In genomic region chr17:85622493-85623157, GRCm38 (mm10) we compare ENCODE assay signal across 21 mouse cellular contexts. TPM values are rescaled to one million over a fixed set of nuclear protein-coding genes. Genes with fewer than 3 reads are reported as not detected.
A peak's percentile ranks its signal among the peaks of the same experiment; 100 is the strongest.
DNase-seq lines count a peak whose midpoint lies in the region; ATAC-seq and TF ChIP-seq lines count a peak whose summit lies in the region.
"Had no signal": no experiment of that assay in that cellular context is flagged by ENCODE, and none has a peak within 500 bp of the region (broad histone marks: within the 10 kb centered on the region; RNA-seq: fewer than 3 reads in every experiment).

No protein-coding gene starts in this region.

- TF ChIP-seq CTCF in lung, postnatal 0 days (IDR thresholded peaks at IDR 0.05) = no peak

- intact Hi-C loops in left cerebral cortex, postnatal 36 days (cut with DNase I) = no loop called here

- peaks cover 4% of the 10 kb centered on the region; the same call in 1 of the 2 replicates for H3K4me1 ChIP-seq in hindbrain, embryonic 11.5 days (replicated peaks; ENCODE audit: control insufficient read depth, insufficient read depth, low read length)
- peaks cover 14% of the 10 kb centered on the region for H3K4me1 ChIP-seq in hindbrain, embryonic 13.5 days (replicated peaks)
- peaks cover 47% of the 10 kb centered on the region for H3K4me1 ChIP-seq in embryonic facial prominence, embryonic 10.5 days
- no peaks in the 10 kb centered on the region; the same call in 1 of the 2 replicates for H3K4me1 ChIP-seq in forebrain, embryonic 14.5 days (ENCODE audit: control insufficient read depth, insufficient read depth, low read length)
- peaks cover 18% of the 10 kb centered on the region for H3K4me1 ChIP-seq in midbrain, embryonic 15.5 days
- H3K4me1 ChIP-seq in lung, postnatal 0 days (ENCODE audit: insufficient read depth, low read depth, low read length) = no peaks in the 10 kb centered on the region

- no peaks in the 10 kb centered on the region for H3K9me3 ChIP-seq in hindbrain, embryonic 11.5 days (ENCODE audit: control insufficient read depth, low read length)
- H3K9me3 ChIP-seq in hindbrain, embryonic 13.5 days = no peaks in the 10 kb centered on the region
- no peaks in the 10 kb centered on the region for H3K9me3 ChIP-seq in embryonic facial prominence, embryonic 10.5 days
- H3K9me3 ChIP-seq in forebrain, embryonic 14.5 days (replicated peaks; ENCODE audit: control insufficient read depth, low read length) = no peaks in the 10 kb centered on the region
- H3K9me3 ChIP-seq in midbrain, embryonic 15.5 days = no peaks in the 10 kb centered on the region
- H3K9me3 ChIP-seq in lung, postnatal 0 days (ENCODE audit: low read length) = no peaks in the 10 kb centered on the region
- H3K9me3 ChIP-seq: megakaryocyte, embryonic 14.5 days; neural tube, embryonic 13.5 days had no signal

- peak; percentile 62 for DNase-seq in hindbrain, embryonic 11.5 days (ENCODE audit: low spot score)
- peak; percentile 55 for DNase-seq in embryonic facial prominence, embryonic 10.5 days (ENCODE audit: low spot score)
- DNase-seq in forebrain, embryonic 14.5 days (ENCODE audit: low spot score) = no peak
- DNase-seq in kidney, adult 18-20 months = no peak
- DNase-seq in lung, postnatal 0 days (ENCODE audit: low spot score) = no peak
- DNase-seq in left cerebral cortex, postnatal 36 days (ENCODE audit: low spot score in 2 of 2) = no peak
- DNase-seq: adrenal gland, postnatal 36 days; cerebellum, postnatal 14 days; gastrocnemius, postnatal 25 days; kidney, adult 8-10 months; liver; lung, embryonic 14.5 days had no signal

- no peak overlapping the region for H3K4me3 ChIP-seq in hindbrain, embryonic 11.5 days (ENCODE audit: low read depth, low read length)
- H3K4me3 ChIP-seq in hindbrain, embryonic 13.5 days = no peak overlapping the region
- peak overlapping the region; percentile 61 for H3K4me3 ChIP-seq in embryonic facial prominence, embryonic 10.5 days
- peak overlapping the region; percentile 47 for H3K4me3 ChIP-seq in forebrain, embryonic 14.5 days (ENCODE audit: low read depth, low read length)
- peak overlapping the region; percentile 40 for H3K4me3 ChIP-seq in midbrain, embryonic 15.5 days
- H3K4me3 ChIP-seq in lung, postnatal 0 days (ENCODE audit: low read depth, low read length) = no peak overlapping the region
- H3K4me3 ChIP-seq: left cerebral cortex, adult 2 months; neural tube, embryonic 13.5 days had no signal

- H3K9ac ChIP-seq in hindbrain, embryonic 11.5 days (ENCODE audit: low read depth, low read length) = no peak overlapping the region
- H3K9ac ChIP-seq in hindbrain, embryonic 13.5 days = no peak overlapping the region
- H3K9ac ChIP-seq in forebrain, embryonic 14.5 days (ENCODE audit: low read length) = peak overlapping the region; percentile 75
- peak overlapping the region; percentile 31; the same call in 1 of the 2 replicates for H3K9ac ChIP-seq in midbrain, embryonic 15.5 days
- no peak overlapping the region for H3K9ac ChIP-seq in lung, postnatal 0 days (replicated peaks; ENCODE audit: low read depth)
- H3K9ac ChIP-seq: lung, embryonic 14.5 days; neural tube, embryonic 13.5 days had no signal

- WGBS in hindbrain, embryonic 11.5 days = 2% methylated on average over 12 of the region's 12 CpGs
- WGBS in hindbrain, embryonic 13.5 days = 2% methylated on average over 12 of the region's 12 CpGs
- WGBS in embryonic facial prominence, embryonic 10.5 days = 3% methylated on average over 12 of the region's 12 CpGs
- WGBS in forebrain, embryonic 14.5 days = 4% methylated on average over 12 of the region's 12 CpGs
- 5% methylated on average over 12 of the region's 12 CpGs for WGBS in midbrain, embryonic 15.5 days
- 9% methylated on average over 11 of the region's 12 CpGs for WGBS in lung, postnatal 0 days

- TF ChIP-seq EP300 in lung, postnatal 0 days (IDR thresholded peaks at IDR 0.05) = no peak

- no peak for ATAC-seq in hindbrain, embryonic 11.5 days (ENCODE audit: low FRiP score)
- no peak for ATAC-seq in hindbrain, embryonic 13.5 days (ENCODE audit: low FRiP score)
- ATAC-seq in forebrain, embryonic 14.5 days = no peak
- no peak for ATAC-seq in midbrain, embryonic 15.5 days (replicated peaks)
- ATAC-seq in lung, postnatal 0 days = no peak

- no peak overlapping the region for H3K27ac ChIP-seq in hindbrain, embryonic 11.5 days (ENCODE audit: low read depth, low read length)
- H3K27ac ChIP-seq in hindbrain, embryonic 13.5 days = no peak overlapping the region
- H3K27ac ChIP-seq in embryonic facial prominence, embryonic 10.5 days (replicated peaks) = peak overlapping the region; percentile 87
- peak overlapping the region; percentile 86 for H3K27ac ChIP-seq in forebrain, embryonic 14.5 days (ENCODE audit: low read depth, low read length)
- peak overlapping the region; percentile 78 for H3K27ac ChIP-seq in midbrain, embryonic 15.5 days
- no peak overlapping the region for H3K27ac ChIP-seq in lung, postnatal 0 days (ENCODE audit: low read length)
- H3K27ac ChIP-seq: left cerebral cortex, adult 2 months; neural tube, embryonic 13.5 days had no signal

- peaks cover 89% of the 10 kb centered on the region for H3K27me3 ChIP-seq in hindbrain, embryonic 11.5 days (ENCODE audit: control insufficient read depth, insufficient read depth, low read length)
- peaks cover 95% of the 10 kb centered on the region for H3K27me3 ChIP-seq in hindbrain, embryonic 13.5 days
- peaks cover 100% of the 10 kb centered on the region for H3K27me3 ChIP-seq in embryonic facial prominence, embryonic 10.5 days (replicated peaks; ENCODE audit: low read depth, poor library complexity, severe bottlenecking)
- H3K27me3 ChIP-seq in forebrain, embryonic 14.5 days (replicated peaks; ENCODE audit: control insufficient read depth, insufficient read depth, low read length) = peaks cover 62% of the 10 kb centered on the region
- H3K27me3 ChIP-seq in midbrain, embryonic 15.5 days (replicated peaks) = peaks cover 73% of the 10 kb centered on the region
- peaks cover 92% of the 10 kb centered on the region for H3K27me3 ChIP-seq in lung, postnatal 0 days (replicated peaks; ENCODE audit: insufficient read depth, low read length)

- no peaks in the 10 kb centered on the region for H3K36me3 ChIP-seq in hindbrain, embryonic 11.5 days (ENCODE audit: control insufficient read depth, insufficient read depth, low read length)
- H3K36me3 ChIP-seq in hindbrain, embryonic 13.5 days = no peaks in the 10 kb centered on the region
- H3K36me3 ChIP-seq in embryonic facial prominence, embryonic 10.5 days (replicated peaks) = no peaks in the 10 kb centered on the region; the same call in 1 of the 2 replicates
- H3K36me3 ChIP-seq in forebrain, embryonic 14.5 days (ENCODE audit: control insufficient read depth, insufficient read depth, low read length) = no peaks in the 10 kb centered on the region
- H3K36me3 ChIP-seq in midbrain, embryonic 15.5 days (replicated peaks) = no peaks in the 10 kb centered on the region
- no peaks in the 10 kb centered on the region for H3K36me3 ChIP-seq in lung, postnatal 0 days (ENCODE audit: insufficient read depth, low read length)
- H3K36me3 ChIP-seq: G1E; neural tube, embryonic 13.5 days had no signal

- no peak overlapping the region for H3K4me2 ChIP-seq in hindbrain, embryonic 11.5 days (replicated peaks; ENCODE audit: low read depth, low read length)
- H3K4me2 ChIP-seq in hindbrain, embryonic 13.5 days = no peak overlapping the region
- H3K4me2 ChIP-seq in forebrain, embryonic 14.5 days (ENCODE audit: low read length) = peak overlapping the region; percentile 55
- peak overlapping the region; percentile 42 for H3K4me2 ChIP-seq in midbrain, embryonic 15.5 days
- H3K4me2 ChIP-seq in lung, postnatal 0 days (replicated peaks; ENCODE audit: low read depth, low read length) = no peak overlapping the region
- H3K4me2 ChIP-seq: neural tube, embryonic 13.5 days had no signal

RNA-seq across cellular contexts. Expression of gene Six3, which starts 9.2 kb away (rescaled TPM):
- polyA plus RNA-seq in hindbrain, embryonic 11.5 days (2014; fragmentation: Nextera tagmentation; extraction: Ambion mirVana) = 0.09 and 0.18 TPM in 2 replicates
- polyA plus RNA-seq in hindbrain, embryonic 13.5 days (2015; fragmentation: Nextera tagmentation; extraction: Ambion mirVana) = 0.85 and 0.97 TPM in 2 replicates
- 8.8 and 13.1 TPM in 2 replicates for polyA plus RNA-seq in embryonic facial prominence, embryonic 10.5 days (2016; fragmentation: Nextera tagmentation; extraction: Ambion mirVana)
- 11.3 and 15.0 TPM in 2 replicates for polyA plus RNA-seq in forebrain, embryonic 14.5 days (2014; fragmentation: Nextera tagmentation; extraction: Ambion mirVana)
- polyA plus RNA-seq in midbrain, embryonic 15.5 days (2015; fragmentation: Nextera tagmentation; extraction: Ambion mirVana) = 30.2 and 30.4 TPM in 2 replicates
- polyA plus RNA-seq in lung, postnatal 0 days (2015; fragmentation: Nextera tagmentation; extraction: Ambion mirVana) = not detected in 2 replicates
- 1 to 10 TPM; 2.1 to 6.1 TPM for total RNA-seq in left cerebral cortex, postnatal 36 days (2021)
- total RNA-seq: adrenal gland, postnatal 36 days; gastrocnemius, postnatal 25 days; hematopoietic stem cell, adult 5-6 weeks had no signal
- polyA plus RNA-seq: C2C12; G1E; heart, embryonic 11.5 days; lung, embryonic 14.5 days; neural tube, embryonic 13.5 days had no signal

Comparison
In these comparisons a context has a peak if more than half of its experiments do, and no peak if none do; other contexts are left out.
1. DNase-seq: peak in hindbrain, embryonic 11.5 days (single experiment) and embryonic facial prominence, embryonic 10.5 days (single experiment); none in forebrain, embryonic 14.5 days (single experiment), kidney, adult 18-20 months (single experiment), lung, postnatal 0 days (single experiment) and left cerebral cortex, postnatal 36 days (0 of 2).
2. H3K27ac ChIP-seq: peak in embryonic facial prominence, embryonic 10.5 days (single experiment), forebrain, embryonic 14.5 days (single experiment) and midbrain, embryonic 15.5 days (single experiment); none in hindbrain, embryonic 11.5 days (single experiment), hindbrain, embryonic 13.5 days (single experiment) and lung, postnatal 0 days (single experiment).
3. H3K4me2 ChIP-seq: peak in forebrain, embryonic 14.5 days (single experiment) and midbrain, embryonic 15.5 days (single experiment); none in hindbrain, embryonic 11.5 days (single experiment), hindbrain, embryonic 13.5 days (single experiment) and lung, postnatal 0 days (single experiment).
4. H3K4me3 ChIP-seq: peak in embryonic facial prominence, embryonic 10.5 days (single experiment), forebrain, embryonic 14.5 days (single experiment) and midbrain, embryonic 15.5 days (single experiment); none in hindbrain, embryonic 11.5 days (single experiment), hindbrain, embryonic 13.5 days (single experiment) and lung, postnatal 0 days (single experiment).
5. H3K9ac ChIP-seq: peak in forebrain, embryonic 14.5 days (single experiment) and midbrain, embryonic 15.5 days (single experiment); none in hindbrain, embryonic 11.5 days (single experiment), hindbrain, embryonic 13.5 days (single experiment) and lung, postnatal 0 days (single experiment).